Mouse (Mus musculus) heart, embryonic 14.5 days (tissue): ENCODE results near the gene Traip. TPM values are rescaled to one million over a fixed set of nuclear protein-coding genes. Genes with fewer than 3 reads are reported as not detected.

Experiments
- ATAC-seq: fragments of 200-750 bp; cut with Nextera tagmentation; 2 replicates; pipeline ENCODE4 v1.8.0; 2017; ENCODE audit warnings: low read depth, moderate TSS enrichment; ENCODE audit not compliant: insufficient number of reproducible peaks, insufficient read depth, low FRiP score
- H3K27ac ChIP-seq, 2 experiments: fragments of 200-500 bp in 1 of 2; fragments of 300-500 bp in 1 of 2; sonication (generic) in 1 of 2; replicated peaks in 1 of 2; 2 replicates each; pipeline ENCODE4 v1.5.1; 2012 to 2014; ENCODE audit warnings: low read depth in 2 of 2, low read length in 2 of 2, control low read depth in 1 of 2, mild to moderate bottlenecking in 1 of 2, mixed read lengths in 1 of 2; ENCODE audit not compliant: control insufficient read depth in 1 of 2, insufficient read depth in 1 of 2
- H3K27me3 ChIP-seq: fragments of 300-500 bp; sonication (generic); 2 replicates; pipeline ENCODE4 v1.6.1; 2014; ENCODE audit warnings: mild to moderate bottlenecking, low read length, control low read depth; ENCODE audit not compliant: control insufficient read depth, insufficient read depth
- H3K36me3 ChIP-seq: fragments of 300-500 bp; sonication (generic); 2 replicates; pipeline ENCODE4 v1.6.1; 2014; ENCODE audit warnings: mild to moderate bottlenecking, control low read depth, low read length, mixed read lengths; ENCODE audit not compliant: control insufficient read depth, insufficient read depth
- H3K4me1 ChIP-seq, 2 experiments: fragments of 200-500 bp in 1 of 2; fragments of 300-500 bp in 1 of 2; sonication (generic) in 1 of 2; 2 replicates each; pipeline ENCODE4 v1.6.1; 2012 to 2014; ENCODE audit warnings: low read length in 2 of 2, control low read depth in 1 of 2, mixed read lengths in 1 of 2; ENCODE audit not compliant: control insufficient read depth in 2 of 2, insufficient read depth in 2 of 2
- H3K4me2 ChIP-seq: fragments of 300-500 bp; sonication (generic); 2 replicates; pipeline ENCODE4 v1.6.1; 2014; ENCODE audit warnings: mild to moderate bottlenecking, low read length
- H3K4me3 ChIP-seq, 2 experiments: fragments of 200-500 bp in 1 of 2; fragments of 300-500 bp in 1 of 2; sonication (generic) in 1 of 2; 2 replicates each; pipeline ENCODE4 v1.5.1; 2012 to 2014; ENCODE audit warnings: low read length in 2 of 2, mild to moderate bottlenecking in 2 of 2, control low read depth in 1 of 2, low read depth in 1 of 2, moderate library complexity in 1 of 2; ENCODE audit not compliant: control insufficient read depth in 1 of 2, insufficient read depth in 1 of 2
- H3K9ac ChIP-seq: fragments of 300-500 bp; sonication (generic); 2 replicates; pipeline ENCODE4 v1.6.1; 2014; ENCODE audit warnings: mild to moderate bottlenecking, low read length
- H3K9me3 ChIP-seq: fragments of 300-500 bp; sonication (generic); 2 replicates; pipeline ENCODE4 v1.6.1; 2016; ENCODE audit warnings: low read length, control low read depth; ENCODE audit not compliant: control insufficient read depth
- WGBS: fragments of 180-500 bp; shearing (Covaris S2); extraction: QIAGEN DNeasy Blood & Tissue Kit; methylation state at CpG from one replicate; pipeline ENCODE4 v1.1.7; 2014; 5-methylcytosine and 5-hydroxymethylcytosine counted together
- polyA plus RNA-seq: library from polyadenylated mRNA; unstranded; fragments of >200 nt; fragmentation: Nextera tagmentation; extraction: Ambion mirVana; gene quantifications from 2 replicates; pipeline ENCODE4 v1.2.1, GENCODE M21; 2014

Traip gene
- polyA plus RNA-seq, 1 experiment from 2014 or later: 8.6 TPM

GRCm38 (mm10) chr9:107955613-107956289, 5.8 kb downstream of the Traip start:
- H3K36me3 ChIP-seq: peaks cover 36% of the 10 kb centered on the region
- 58% methylated on average over 6 of the region's 6 CpGs for WGBS
- no peak overlapping the region for H3K4me2 ChIP-seq
- no peaks in the 10 kb centered on the region for H3K27me3 ChIP-seq
- H3K4me3 ChIP-seq: no peak overlapping the region
- no peak for ATAC-seq
- H3K9me3 ChIP-seq: no peaks in the 10 kb centered on the region
- H3K4me1 ChIP-seq: peaks cover 3 to 5% of the 10 kb centered on the region in 2 experiments; a peak in 2 of 4 replicates
- H3K9ac ChIP-seq: no peak overlapping the region; the same call in 1 of the 2 replicates
- no peak overlapping the region for H3K27ac ChIP-seq

DNA sequence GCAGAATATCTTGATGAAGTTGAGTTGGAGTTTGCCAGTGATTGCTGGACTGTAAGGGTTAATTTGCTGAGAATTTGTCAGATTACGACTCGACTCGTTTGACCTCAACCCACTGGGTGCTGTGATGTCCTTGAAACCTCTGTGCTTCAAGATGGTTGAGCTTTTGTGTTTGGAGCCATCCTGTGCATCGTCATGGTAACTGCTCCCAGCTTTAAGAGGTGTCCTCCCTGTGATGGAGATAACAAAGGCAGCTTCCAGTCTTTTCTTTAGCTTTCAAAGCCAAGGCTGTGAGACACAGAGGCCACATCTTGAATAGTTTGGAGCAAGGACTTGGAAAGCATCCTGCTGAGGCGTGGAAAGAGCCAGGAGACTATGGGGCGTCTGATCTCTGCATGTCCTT, 7.2 kb downstream of the Traip start:
- WGBS: 64% methylated on average over 6 of the region's 6 CpGs

GRCm38 (mm10) chr9:107959896-107960295, 10.0 kb downstream of the Traip start:
- no peak for ATAC-seq
- Histone ChIP-seq H3K36me3 (peaks cover 56% of the 10 kb centered on the region), H3K4me1 (peaks cover 0 to 8% of the 10 kb centered on the region in 2 experiments; a peak in 1 of 4 replicates), H3K9ac (no peak overlapping the region), H3K27ac (no peak overlapping the region), H3K27me3 (no peaks in the 10 kb centered on the region), H3K4me3 (no peak overlapping the region), H3K4me2 (no peak overlapping the region), H3K9me3 (no peaks in the 10 kb centered on the region)
- 71% methylated on average over 6 of the region's 6 CpGs for WGBS

More for the DNA sequence above, 7.2 kb downstream of the Traip start:
- no peak overlapping the region for H3K4me3 ChIP-seq
- H3K27me3 ChIP-seq: no peaks in the 10 kb centered on the region
- H3K27ac ChIP-seq: no peak overlapping the region
- no peak overlapping the region for H3K9ac ChIP-seq
- H3K36me3 ChIP-seq: peaks cover 49% of the 10 kb centered on the region
- H3K9me3 ChIP-seq: no peaks in the 10 kb centered on the region
- no peak for ATAC-seq
- H3K4me2 ChIP-seq: no peak overlapping the region
- no peaks in the 10 kb centered on the region for H3K4me1 ChIP-seq

DNA sequence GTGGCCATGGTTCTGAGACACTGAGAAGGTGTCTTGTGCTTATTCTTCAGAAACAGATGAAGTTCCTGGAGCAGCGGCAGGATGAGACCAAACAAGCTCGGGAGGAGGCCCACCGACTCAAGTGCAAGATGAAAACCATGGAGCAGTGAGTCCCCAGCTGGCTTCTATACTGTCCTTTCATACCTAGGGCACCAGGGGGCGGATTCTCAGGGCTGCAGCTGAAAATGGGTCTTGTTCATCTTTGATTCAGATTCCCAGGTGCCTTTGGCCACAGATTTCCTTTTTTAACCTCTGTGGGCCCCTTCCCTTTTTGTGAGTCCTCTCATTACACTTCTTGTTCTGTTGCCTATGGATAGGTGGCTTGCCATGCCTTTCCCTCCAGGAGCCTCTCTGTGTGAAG, 11.0 kb downstream of the Traip start:
- Histone ChIP-seq H3K9me3 (no peaks in the 10 kb centered on the region), H3K36me3 (peaks cover 63% of the 10 kb centered on the region), H3K27ac (no peak overlapping the region), H3K4me2 (no peak overlapping the region), H3K27me3 (no peaks in the 10 kb centered on the region), H3K4me1 (peaks cover 0 to 8% of the 10 kb centered on the region in 2 experiments; a peak in 1 of 4 replicates), H3K9ac (no peak overlapping the region), H3K4me3 (no peak overlapping the region)
- WGBS: 75% methylated on average over 4 of the region's 4 CpGs
- ATAC-seq: no peak

DNA sequence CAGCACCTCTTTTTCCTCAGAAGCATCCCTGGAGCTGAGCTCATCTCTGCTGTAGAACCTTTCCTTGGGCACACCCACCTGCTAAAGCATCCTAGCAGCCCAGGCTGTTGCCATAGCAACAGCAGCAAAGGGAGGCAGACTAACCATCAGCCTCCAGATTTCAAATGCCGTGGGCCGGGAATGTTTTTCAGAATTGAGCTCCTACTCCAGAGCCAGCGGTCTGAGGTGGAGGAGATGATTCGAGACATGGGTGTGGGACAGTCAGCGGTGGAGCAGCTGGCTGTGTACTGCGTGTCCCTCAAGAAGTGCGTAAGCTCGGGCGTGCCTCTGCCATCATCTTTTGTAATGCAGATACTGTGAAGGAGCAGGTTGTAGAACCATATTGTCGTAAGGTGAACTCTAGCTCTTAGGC, 11.4 kb downstream of the Traip start:
- no peak for ATAC-seq
- peaks cover 63% of the 10 kb centered on the region for H3K36me3 ChIP-seq
- H3K27ac ChIP-seq: no peak overlapping the region
- no peak overlapping the region for H3K9ac ChIP-seq
- H3K27me3 ChIP-seq: no peaks in the 10 kb centered on the region
- H3K9me3 ChIP-seq: no peaks in the 10 kb centered on the region
- WGBS: 92% methylated on average over 10 of the region's 10 CpGs
- H3K4me1 ChIP-seq: peaks cover 0 to 8% of the 10 kb centered on the region in 2 experiments; a peak in 1 of 4 replicates
- no peak overlapping the region for H3K4me2 ChIP-seq
- no peak overlapping the region for H3K4me3 ChIP-seq

DNA sequence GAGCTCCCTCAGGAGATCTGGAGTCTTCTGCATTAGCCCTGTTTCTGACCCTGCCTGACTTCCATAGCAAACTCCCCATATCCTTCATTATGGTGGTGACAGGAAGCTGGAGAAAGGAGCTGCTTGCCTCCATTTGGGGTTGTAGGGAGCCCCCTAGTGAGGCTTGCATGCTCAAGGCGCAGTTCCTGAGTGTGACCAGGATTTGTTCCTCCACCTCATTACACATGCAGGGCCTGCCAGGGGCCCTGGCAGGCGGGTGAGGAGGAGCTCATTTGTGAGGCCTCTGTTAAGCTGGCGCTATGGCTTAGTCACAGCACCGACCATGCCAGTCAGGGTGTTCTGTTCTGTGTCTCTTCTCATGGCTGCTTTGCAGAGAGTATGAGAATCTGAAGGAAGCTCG, 11.9 kb downstream of the Traip start:
- peaks cover 0 to 8% of the 10 kb centered on the region in 2 experiments; a peak in 1 of 4 replicates for H3K4me1 ChIP-seq
- no peak overlapping the region for H3K27ac ChIP-seq
- H3K27me3 ChIP-seq: no peaks in the 10 kb centered on the region
- H3K9me3 ChIP-seq: no peaks in the 10 kb centered on the region
- H3K36me3 ChIP-seq: peaks cover 61% of the 10 kb centered on the region
- H3K9ac ChIP-seq: no peak overlapping the region; the same call in 1 of the 2 replicates
- H3K4me2 ChIP-seq: no peak overlapping the region
- no peak for ATAC-seq
- whole genome bisulfite sequencing: 40% methylated on average over 5 of the region's 5 CpGs
- H3K4me3 ChIP-seq: no peak overlapping the region

DNA sequence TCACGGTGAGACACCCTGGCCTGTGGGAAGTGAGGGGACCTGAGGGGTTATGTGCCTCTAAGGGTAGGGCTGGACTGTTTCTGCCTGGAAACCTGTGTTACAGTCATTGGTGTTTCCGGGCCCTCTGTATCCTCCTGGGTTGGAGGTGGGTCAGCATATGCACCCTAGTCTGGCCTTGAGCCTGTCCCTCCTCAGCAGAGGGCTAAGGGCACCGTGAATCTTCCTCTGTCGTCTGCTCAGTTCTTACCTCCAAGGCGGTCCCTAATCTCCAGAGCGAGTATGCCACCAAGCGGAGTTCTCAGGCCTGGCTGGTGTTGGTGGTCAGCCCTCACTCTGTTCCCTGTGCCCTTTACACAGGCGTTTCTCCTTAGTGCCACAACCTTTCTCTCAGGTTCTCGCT, 13.0 kb downstream of the Traip start:
- ATAC-seq: no peak
- H3K36me3 ChIP-seq: peaks cover 51% of the 10 kb centered on the region
- H3K9ac ChIP-seq: no peak overlapping the region
- H3K4me2 ChIP-seq: no peak overlapping the region
- no peak overlapping the region for H3K4me3 ChIP-seq
- H3K27me3 ChIP-seq: no peaks in the 10 kb centered on the region
- H3K4me1 ChIP-seq: peaks cover 0 to 8% of the 10 kb centered on the region in 2 experiments; a peak in 1 of 4 replicates
- no peaks in the 10 kb centered on the region for H3K9me3 ChIP-seq
- no peak overlapping the region for H3K27ac ChIP-seq
- WGBS: 93% methylated on average over 9 of the region's 9 CpGs
